Mouse (Mus musculus) limb, embryonic 14.5 days (tissue): Measurements from ENCODE around the gene Gm20379. TPM values are rescaled to one million over a fixed set of nuclear protein-coding genes. Genes with fewer than 3 reads are reported as not detected.

Source experiments
- ATAC-seq: fragments of 200-750 bp; cut with Nextera tagmentation; 2 replicates; pipeline ENCODE4 v1.8.0; 2017; ENCODE audit warnings: low read depth, moderate number of reproducible peaks, moderate TSS enrichment; ENCODE audit not compliant: low FRiP score
- DNase-seq: peaks from one replicate; pipeline ENCODE4 v3.0.0-alpha.2; 2015; ENCODE audit warnings: low spot score
- H3K27ac ChIP-seq: fragments of 300-500 bp; sonication (generic); replicated peaks from 2 replicates; pipeline ENCODE4 v1.5.1; 2014; ENCODE audit warnings: low read depth, mild to moderate bottlenecking, low read length, moderate library complexity, mixed read lengths
- H3K27me3 ChIP-seq: fragments of 300-500 bp; sonication (generic); 2 replicates; pipeline ENCODE4 v1.6.1; 2014; ENCODE audit warnings: low read length, mixed read lengths; ENCODE audit not compliant: control insufficient read depth, insufficient read depth
- H3K36me3 ChIP-seq: fragments of 300-500 bp; sonication (generic); 2 replicates; pipeline ENCODE4 v1.6.1; 2014; ENCODE audit warnings: mild to moderate bottlenecking, low read length, moderate library complexity, mixed read lengths; ENCODE audit not compliant: control insufficient read depth, insufficient read depth
- H3K4me1 ChIP-seq: fragments of 300-500 bp; sonication (generic); 2 replicates; pipeline ENCODE4 v1.6.1; 2014; ENCODE audit warnings: antibody characterized with exemption, low read length, mixed read lengths; ENCODE audit not compliant: control insufficient read depth, insufficient read depth
- H3K4me2 ChIP-seq: fragments of 300-500 bp; sonication (generic); replicated peaks from 2 replicates; pipeline ENCODE4 v1.6.1; 2014; ENCODE audit warnings: low read depth, mild to moderate bottlenecking, low read length, moderate library complexity; ENCODE audit not compliant: severe bottlenecking
- H3K4me3 ChIP-seq: fragments of 300-500 bp; sonication (generic); replicated peaks from 2 replicates; pipeline ENCODE4 v1.5.1; 2014; ENCODE audit warnings: low read length
- H3K9ac ChIP-seq: fragments of 300-500 bp; sonication (generic); 2 replicates; pipeline ENCODE4 v1.6.1; 2014; ENCODE audit warnings: mild to moderate bottlenecking, low read depth, low read length, moderate library complexity; ENCODE audit not compliant: severe bottlenecking
- H3K9me3 ChIP-seq: fragments of 300-500 bp; sonication (generic); 2 replicates; pipeline ENCODE4 v1.6.1; 2016; ENCODE audit warnings: low read length; ENCODE audit not compliant: control insufficient read depth
- POLR2A ChIP-seq: fragments of 200-500 bp; IDR thresholded peaks from 2 replicates; pipeline ENCODE4 v1.8.0; 2012; ENCODE audit warnings: inconsistent platforms, mild to moderate bottlenecking, moderate library complexity, borderline replicate concordance; ENCODE audit not compliant: insufficient read depth, insufficient read length; ENCODE audit errors: extremely low read depth
- WGBS: fragments of 180-500 bp; shearing (Covaris S2); extraction: QIAGEN DNeasy Blood & Tissue Kit; methylation state at CpG from one replicate; pipeline ENCODE4 v1.1.7; 2014; 5-methylcytosine and 5-hydroxymethylcytosine counted together
- polyA plus RNA-seq, 2 experiments: library from polyadenylated mRNA; depleted of rRNA in 1 of 2; stranded (reverse) in 1 of 2; unstranded in 1 of 2; fragments of >200 nt; fragmentation: Nextera tagmentation in 1 of 2; extraction: Ambion mirVana in 1 of 2; gene quantifications; 2 replicates each; pipeline versions ENCODE4 v1.2.1 to v1.2.3; 2012 to 2014

Gm20379 gene
- polyA plus RNA-seq (2012; rRNA removed) (not detected in 2 replicates), polyA plus RNA-seq (2014; fragmentation: Nextera tagmentation; extraction: Ambion mirVana) (1.0 and 1.1 TPM in 2 replicates)

DNA sequence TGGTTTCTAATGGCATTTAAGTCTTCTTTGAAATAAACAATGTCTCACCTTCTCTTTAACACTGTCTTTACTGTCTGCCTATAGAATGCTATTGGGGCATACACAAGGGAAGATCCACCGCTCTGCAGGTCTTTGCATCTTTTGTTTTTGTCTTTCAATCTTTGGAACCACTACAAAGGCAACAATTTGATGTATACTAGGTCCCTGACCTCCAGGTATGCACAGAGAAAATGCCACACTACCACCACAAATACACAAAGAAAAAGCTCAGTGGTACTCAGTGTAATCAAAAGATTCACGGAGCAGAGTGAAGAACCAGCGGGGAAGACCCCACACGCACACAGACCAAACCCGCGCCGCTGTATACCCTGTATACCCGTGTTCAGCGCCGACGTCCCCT, at the start of gene Gm20379:
Gm20379 (plus strand) TSS at position 301 of the 400 bp plus-strand sequence.
- 97% methylated on average over 11 of the region's 11 CpGs for WGBS
- DNase-seq (no peak), ATAC-seq (no peak)
- Histone ChIP-seq H3K27me3 (no peaks in the 10 kb centered on the region), H3K4me3 (no peak within 1 kb of the TSS), H3K27ac (no peak within 1 kb of the TSS), H3K4me1 (peaks cover 14% of the 10 kb centered on the region), H3K36me3 (peaks cover 16% of the 10 kb centered on the region), H3K9ac (no peak within 1 kb of the TSS), H3K9me3 (no peaks in the 10 kb centered on the region), H3K4me2 (no peak within 1 kb of the TSS)
- no peak for TF ChIP-seq POLR2A

GRCm38 (mm10) chr13:92261329-92261728, 44.5 kb upstream of the Gm20379 start:
- Histone ChIP-seq H3K27ac (no peak overlapping the region), H3K4me2 (no peak overlapping the region)
- ATAC-seq = no peak

DNA sequence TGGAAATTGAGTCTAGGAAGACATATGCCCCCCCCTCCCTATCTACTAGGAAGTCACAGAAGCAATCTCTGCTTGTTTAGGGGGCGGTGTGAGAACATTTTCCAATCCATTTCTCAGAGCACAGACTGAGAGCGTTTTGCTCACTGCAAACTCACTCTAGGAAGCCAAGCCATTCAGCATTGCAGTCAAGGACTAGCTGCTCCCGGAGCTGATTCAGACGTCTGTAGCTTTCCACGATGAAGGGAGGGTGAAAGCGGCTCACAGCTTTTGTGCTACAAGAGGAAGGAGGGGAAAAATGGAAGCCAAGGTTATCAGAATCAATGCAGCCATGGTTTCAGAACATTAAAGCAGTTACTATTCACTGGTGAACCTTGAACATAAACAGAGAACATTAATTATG, 42.2 kb upstream of the Gm20379 start:
- no peak for TF ChIP-seq POLR2A
- Histone ChIP-seq H3K9ac (no peak overlapping the region), H3K27me3 (no peaks in the 10 kb centered on the region), H3K4me2 (no peak overlapping the region), H3K36me3 (peaks cover 13% of the 10 kb centered on the region), H3K4me3 (no peak overlapping the region), H3K4me1 (no peaks in the 10 kb centered on the region), H3K9me3 (no peaks in the 10 kb centered on the region), H3K27ac (no peak overlapping the region)
- WGBS = 91% methylated on average over 6 of the region's 6 CpGs
- no peak for DNase-seq
- ATAC-seq = no peak

More at GRCm38 (mm10) chr13:92261329-92261728, 44.5 kb upstream of the Gm20379 start:
- H3K9me3 ChIP-seq = no peaks in the 10 kb centered on the region
- H3K36me3 ChIP-seq = peaks cover 13% of the 10 kb centered on the region
- 83% methylated on average over 5 of the region's 5 CpGs for WGBS
- H3K4me3 ChIP-seq = no peak overlapping the region
- TF ChIP-seq POLR2A = no peak
- no peak overlapping the region for H3K9ac ChIP-seq
- no peaks in the 10 kb centered on the region for H3K27me3 ChIP-seq
- no peaks in the 10 kb centered on the region for H3K4me1 ChIP-seq
- no peak for DNase-seq

DNA sequence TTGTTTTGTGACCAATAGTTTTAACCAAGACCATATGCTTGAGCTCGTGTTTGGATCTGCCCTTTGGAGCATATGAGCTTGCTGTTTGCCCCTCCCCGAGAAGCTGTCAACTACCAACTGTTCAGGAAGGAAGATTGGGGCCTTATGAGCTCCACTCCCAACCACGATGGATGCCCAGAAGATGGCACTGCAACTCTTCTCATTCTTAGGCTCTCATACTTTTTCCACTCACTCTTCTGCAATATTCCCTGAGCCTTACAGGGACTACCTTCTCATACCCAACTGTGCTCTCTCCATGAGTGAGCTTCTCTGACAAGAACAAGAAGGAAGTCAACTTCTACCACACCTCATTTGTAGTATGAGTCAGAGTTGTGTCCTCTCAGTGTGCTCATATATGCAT, 38.7 kb upstream of the Gm20379 start:
- Histone ChIP-seq H3K27me3 (no peaks in the 10 kb centered on the region), H3K9ac (no peak overlapping the region), H3K9me3 (no peaks in the 10 kb centered on the region), H3K27ac (no peak overlapping the region), H3K4me2 (no peak overlapping the region), H3K4me1 (no peaks in the 10 kb centered on the region), H3K4me3 (no peak overlapping the region), H3K36me3 (peaks cover 4% of the 10 kb centered on the region)
- no peak for TF ChIP-seq POLR2A
- DNase-seq (no peak), ATAC-seq (no peak)
- WGBS = 72% methylated on average over 3 of the region's 3 CpGs

DNA sequence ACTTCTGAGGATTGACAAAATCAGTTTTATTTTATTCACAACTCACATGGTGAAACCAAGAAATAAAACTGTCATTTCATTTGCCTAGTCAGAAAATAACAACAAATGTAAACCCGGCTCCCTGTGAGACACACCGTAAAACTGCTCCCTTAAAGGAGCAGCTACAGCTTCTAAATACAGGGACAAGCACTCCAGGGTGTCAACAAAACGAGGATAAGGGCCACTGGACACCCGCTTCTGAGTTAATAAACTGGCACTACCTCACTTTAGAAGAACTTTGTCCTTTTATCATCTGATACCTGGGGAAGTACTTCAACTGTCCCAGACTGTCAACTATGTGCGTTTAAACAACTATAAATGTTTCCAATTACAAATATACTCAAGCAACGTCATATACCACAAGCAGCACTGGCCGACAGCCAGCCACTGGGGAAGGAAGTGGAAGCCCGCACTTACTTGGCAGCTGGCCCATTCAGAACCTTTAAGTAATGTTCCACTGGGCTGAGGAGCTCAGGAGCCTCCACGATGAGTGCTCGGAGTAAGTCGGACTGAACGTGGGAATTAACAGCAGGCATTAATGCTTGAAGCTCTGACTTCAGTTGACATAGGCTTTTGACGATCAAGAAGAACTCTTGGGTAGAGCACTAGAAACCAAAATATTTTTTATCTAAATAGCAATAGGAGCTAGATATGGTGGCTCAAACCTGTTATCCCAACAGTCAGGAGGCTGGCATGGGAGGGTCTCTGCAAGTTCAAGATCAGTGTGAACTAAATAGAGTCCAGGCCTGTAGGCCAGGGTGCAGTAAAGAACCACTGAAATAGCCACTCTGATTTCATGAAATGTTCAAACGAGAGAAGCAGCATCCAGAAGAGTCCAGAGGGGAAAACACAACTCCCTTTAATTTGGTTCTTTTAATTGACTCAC, 31.2 kb upstream of the Gm20379 start:
- Histone ChIP-seq H3K9me3 (no peaks in the 10 kb centered on the region), H3K4me2 (no peak overlapping the region; the same call in 1 of the 2 replicates), H3K36me3 (no peaks in the 10 kb centered on the region), H3K9ac (no peak overlapping the region), H3K4me1 (peaks cover 13% of the 10 kb centered on the region), H3K27me3 (no peaks in the 10 kb centered on the region), H3K27ac (0 out of 2 replicates have a peak overlapping the region, but pooled peaks have one; percentile 20), H3K4me3 (no peak overlapping the region)
- peak; percentile 87 for DNase-seq
- WGBS = 29% methylated on average over 14 of the region's 14 CpGs
- no peak for TF ChIP-seq POLR2A
- peak; percentile 60; the same call in 1 of the 2 replicates for ATAC-seq
